Mouse (Mus musculus): ENCODE results near the gene Gla. TPM values are rescaled to one million over a fixed set of nuclear protein-coding genes. Genes with fewer than 3 reads are reported as not detected.
A peak's percentile ranks its signal among the peaks of the same experiment; 100 is the strongest.

Gla gene
- polyA plus RNA-seq, 1 experiment from 2014 or later = 4.4 TPM

DNA sequence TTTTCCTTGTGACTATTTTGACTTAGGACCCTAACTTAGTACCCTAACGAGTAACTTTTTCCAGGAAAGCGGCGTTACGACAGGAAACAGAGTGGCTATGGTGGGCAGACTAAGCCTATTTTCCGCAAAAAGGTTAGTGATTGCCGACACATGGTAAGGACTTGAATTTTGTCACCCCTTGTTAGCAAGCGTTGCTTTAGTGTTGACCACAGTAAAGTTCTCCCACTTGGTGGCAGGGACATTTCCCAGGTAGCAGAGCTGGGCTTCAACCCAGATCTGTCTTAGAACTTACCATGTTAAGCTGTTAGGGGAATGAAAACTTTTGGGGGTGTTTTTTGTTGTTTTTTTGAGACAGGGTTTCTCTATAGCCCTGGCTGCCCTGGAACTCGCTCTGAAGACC lies 14.5 kb downstream of the Gla start:
- Histone ChIP-seq H3K9me3 (no peaks in the 10 kb centered on the region), H3K4me1 (peaks cover 5% of the 10 kb centered on the region; the same call in 1 of the 2 replicates), H3K27me3 (no peaks in the 10 kb centered on the region), H3K4me2 (peak overlapping the region; percentile 60), H3K36me3 (replicated peaks) (peaks cover 17% of the 10 kb centered on the region), H3K27ac (no peak overlapping the region), H3K9ac (peak overlapping the region; percentile 68), H3K4me3 (replicated peaks) (peak overlapping the region; percentile 49)
- 41% methylated on average over 8 of the region's 8 CpGs for WGBS
- ATAC-seq (ENCODE audit: low FRiP score) = no peak

- H3K36me3 ChIP-seq (replicated peaks) = peaks cover 16% of the 10 kb centered on the region
- H3K4me1 ChIP-seq = peaks cover 5% of the 10 kb centered on the region; the same call in 1 of the 2 replicates
- WGBS = 22% methylated on average over 45 of the region's 45 CpGs
- peak within 1 kb of the TSS; percentile 68 for H3K9ac ChIP-seq
- H3K4me2 ChIP-seq = peak within 1 kb of the TSS; percentile 60
- H3K9me3 ChIP-seq = no peaks in the 10 kb centered on the region
- H3K27me3 ChIP-seq = no peaks in the 10 kb centered on the region
- peak; percentile 97 for ATAC-seq (ENCODE audit: low FRiP score)
- H3K27ac ChIP-seq = peak within 1 kb of the TSS; percentile 91
- peak within 1 kb of the TSS; percentile 49 for H3K4me3 ChIP-seq (replicated peaks)
These were observed 15.6 kb downstream of the Gla start, which contains the start of gene Rpl36a for GRCm38 (mm10) chrX:134585103-134586002. Gene Rpl36a (plus strand): TSS chrX:134585654.

- Histone ChIP-seq H3K27ac (no peak within 1 kb of the TSS), H3K4me1 (peaks cover 5% of the 10 kb centered on the region; the same call in 1 of the 2 replicates), H3K4me3 (replicated peaks) (no peak within 1 kb of the TSS), H3K9me3 (no peaks in the 10 kb centered on the region), H3K36me3 (replicated peaks) (0 out of 2 replicates have a peak, but pooled peaks cover 3% of the 10 kb centered on the region), H3K9ac (no peak within 1 kb of the TSS), H3K27me3 (no peaks in the 10 kb centered on the region), H3K4me2 (no peak within 1 kb of the TSS)
- no peak for ATAC-seq (ENCODE audit: low FRiP score)
- WGBS = 86% methylated on average over 11 of the region's 11 CpGs
These were observed 17.8 kb downstream of the Gla start, which contains the start of gene Btk for GRCm38 (mm10) chrX:134582888-134583669. Gene Btk (minus strand): TSS chrX:134583570.

DNA sequence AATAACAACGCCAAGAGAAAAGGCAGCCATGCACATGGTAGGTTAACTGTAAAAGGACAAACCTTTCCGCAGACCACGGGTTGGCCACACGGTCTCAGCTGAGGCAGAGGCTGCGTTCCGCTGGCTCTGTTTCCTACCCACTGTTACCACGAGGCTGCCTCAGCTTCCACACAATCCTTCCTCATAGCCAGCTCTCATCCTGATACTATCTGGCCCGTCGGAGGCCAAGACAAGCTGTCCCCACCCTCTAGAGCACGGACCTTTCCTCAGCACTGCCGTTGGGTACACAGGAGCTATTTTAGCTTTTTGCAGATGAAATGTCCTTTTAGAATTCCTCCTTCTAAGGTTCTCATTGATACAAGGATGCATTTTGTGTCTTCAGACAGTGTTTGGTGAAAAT lies 18.7 kb downstream of the Gla start:
- Histone ChIP-seq H3K4me1 (peaks cover 5% of the 10 kb centered on the region; the same call in 1 of the 2 replicates), H3K27me3 (no peaks in the 10 kb centered on the region), H3K4me2 (no peak overlapping the region), H3K9me3 (no peaks in the 10 kb centered on the region), H3K36me3 (replicated peaks) (no peaks in the 10 kb centered on the region), H3K27ac (no peak overlapping the region), H3K9ac (no peak overlapping the region), H3K4me3 (replicated peaks) (no peak overlapping the region)
- 81% methylated on average over 11 of the region's 11 CpGs for WGBS
- ATAC-seq (ENCODE audit: low FRiP score) = no peak

DNA sequence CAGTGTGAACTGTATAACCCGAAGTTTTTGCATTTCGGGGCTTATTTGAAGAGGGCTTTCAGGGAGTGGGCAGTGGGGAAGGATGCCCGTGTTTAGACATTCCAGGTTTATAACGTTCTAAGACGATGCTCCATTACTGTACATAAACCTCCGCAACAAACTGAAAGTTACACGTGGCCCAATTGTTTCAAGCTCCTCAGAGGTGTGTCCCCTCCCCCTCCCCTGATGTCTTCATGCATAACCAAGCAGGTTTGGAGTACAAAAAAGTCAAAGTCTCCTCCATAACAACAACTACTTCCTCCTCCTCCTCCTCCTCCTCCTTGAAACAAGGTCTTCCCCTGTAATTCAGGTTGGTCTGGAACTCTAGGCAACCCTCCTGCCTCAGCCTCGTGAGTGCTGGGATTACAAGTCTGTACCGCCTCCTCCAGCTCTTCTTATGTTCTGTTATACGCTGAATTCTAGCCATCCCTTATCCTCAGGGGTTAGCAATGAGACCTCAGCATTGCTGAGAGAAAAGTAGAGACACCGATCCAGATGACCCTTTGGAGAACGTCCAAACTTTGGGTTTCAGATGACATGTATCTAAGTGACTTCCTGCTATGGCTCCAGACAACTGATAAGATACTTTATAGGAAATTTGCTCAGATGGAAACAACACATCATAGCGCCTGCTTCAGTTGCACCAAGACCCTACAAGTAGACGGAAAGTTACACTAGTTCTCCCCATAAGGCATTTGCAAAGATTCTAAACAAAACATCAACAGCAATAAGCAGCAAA lies 20.2 kb downstream of the Gla start:
- 86% methylated on average over 14 of the region's 14 CpGs for WGBS

DNA sequence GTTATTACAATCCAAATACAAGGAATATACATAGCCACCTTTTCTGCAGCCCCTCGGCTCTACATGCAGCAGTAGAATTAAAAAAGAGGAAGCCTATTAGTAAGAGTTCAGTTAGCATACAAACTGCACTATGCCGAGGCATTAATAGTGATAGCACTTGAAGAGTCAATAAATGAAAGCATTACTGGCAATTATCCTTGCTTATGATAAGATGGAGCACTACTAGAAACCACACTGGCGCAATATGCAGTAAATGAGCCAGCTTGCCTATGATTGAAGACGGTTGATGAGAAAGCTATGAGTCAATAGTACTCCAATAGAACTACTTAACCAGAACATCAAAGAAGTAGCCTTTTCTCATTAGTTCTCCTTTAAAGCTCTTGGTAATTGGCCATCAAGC lies 23.0 kb downstream of the Gla start:
- H3K27me3 ChIP-seq = no peaks in the 10 kb centered on the region
- no peak for ATAC-seq (ENCODE audit: low FRiP score)
- H3K36me3 ChIP-seq (replicated peaks) = no peaks in the 10 kb centered on the region
- no peak overlapping the region for H3K4me2 ChIP-seq
- no peak overlapping the region for H3K9ac ChIP-seq
- 78% methylated on average over 4 of the region's 4 CpGs for WGBS
- no peak overlapping the region for H3K4me3 ChIP-seq (replicated peaks)
- no peak overlapping the region for H3K27ac ChIP-seq
- H3K9me3 ChIP-seq = no peaks in the 10 kb centered on the region
- no peaks in the 10 kb centered on the region for H3K4me1 ChIP-seq

More for the DNA sequence above, 20.2 kb downstream of the Gla start:
- no peaks in the 10 kb centered on the region for H3K27me3 ChIP-seq
- H3K4me1 ChIP-seq = no peaks in the 10 kb centered on the region
- H3K36me3 ChIP-seq (replicated peaks) = no peaks in the 10 kb centered on the region
- no peaks in the 10 kb centered on the region for H3K9me3 ChIP-seq
- H3K4me3 ChIP-seq (replicated peaks) = no peak overlapping the region
- no peak overlapping the region for H3K9ac ChIP-seq
- no peak overlapping the region for H3K27ac ChIP-seq
- H3K4me2 ChIP-seq = no peak overlapping the region
- no peak for ATAC-seq (ENCODE audit: low FRiP score)

DNA sequence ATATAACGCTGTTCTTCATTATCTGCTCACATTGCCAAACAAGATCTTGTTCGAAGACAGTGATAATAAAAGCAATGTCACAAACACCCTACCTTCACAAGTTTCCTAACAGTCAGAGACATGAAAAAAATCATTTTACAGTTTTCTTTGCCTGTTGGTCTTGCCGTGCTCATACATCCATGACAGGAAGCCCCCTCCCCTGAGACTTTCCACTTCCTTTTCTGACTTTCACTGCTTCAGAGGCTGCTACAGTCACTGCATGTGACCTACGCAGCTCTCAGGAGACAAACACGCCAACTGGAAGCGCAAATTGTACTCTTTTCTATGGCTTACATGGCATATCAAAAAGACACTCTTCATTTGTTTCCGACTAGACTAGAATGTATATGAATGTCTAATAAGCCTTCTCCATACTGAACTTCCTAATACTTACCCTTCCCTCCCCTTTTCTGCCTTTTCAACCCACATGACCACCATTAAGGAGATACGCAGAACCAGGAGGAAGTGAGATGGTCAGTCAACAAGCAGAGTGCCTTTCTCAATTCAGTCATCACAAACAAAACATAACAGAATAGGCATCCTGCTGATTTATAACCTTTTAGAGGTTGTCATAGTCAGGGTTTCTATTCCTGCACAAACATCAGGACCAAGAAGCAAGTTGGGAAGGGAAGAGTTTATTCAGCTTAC lies 34.2 kb downstream of the Gla start:
- WGBS = 86% methylated on average over 8 of the region's 8 CpGs
- no peak overlapping the region for H3K4me3 ChIP-seq (replicated peaks)
- no peaks in the 10 kb centered on the region for H3K36me3 ChIP-seq (replicated peaks)
- no peak overlapping the region for H3K27ac ChIP-seq
- no peak for ATAC-seq (ENCODE audit: low FRiP score)
- H3K4me2 ChIP-seq = no peak overlapping the region
- H3K27me3 ChIP-seq = 0 out of 2 replicates have a peak, but pooled peaks cover 8% of the 10 kb centered on the region
- H3K4me1 ChIP-seq = no peaks in the 10 kb centered on the region
- no peaks in the 10 kb centered on the region for H3K9me3 ChIP-seq
- H3K9ac ChIP-seq = no peak overlapping the region

- no peak for ATAC-seq (ENCODE audit: low FRiP score)
- no peaks in the 10 kb centered on the region for H3K36me3 ChIP-seq (replicated peaks)
These were observed 36.6 kb downstream of the Gla start for GRCm38 (mm10) chrX:134564326-134564725.

DNA sequence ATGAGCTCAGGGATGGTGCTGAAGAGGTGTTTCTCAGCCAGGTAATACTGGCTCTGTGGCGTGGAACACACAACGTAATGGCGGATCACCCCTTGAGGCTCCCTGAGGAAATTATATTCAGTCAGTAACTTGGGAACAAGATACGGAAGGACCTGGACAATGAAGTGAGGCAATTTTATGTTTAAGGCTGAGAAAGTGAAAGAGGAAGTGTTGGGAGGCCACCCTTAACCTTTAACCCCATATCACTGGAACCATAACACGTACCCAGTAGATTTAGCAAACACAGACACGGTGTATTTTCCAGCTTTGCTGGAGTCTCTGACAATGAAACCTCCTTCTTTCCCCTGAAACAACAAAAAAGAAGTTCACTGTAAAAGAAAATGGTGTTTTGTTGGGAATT lies 46.5 kb downstream of the Gla start:
- Histone ChIP-seq H3K4me1 (no peaks in the 10 kb centered on the region), H3K27me3 (0 out of 2 replicates have a peak, but pooled peaks cover 3% of the 10 kb centered on the region), H3K9me3 (no peaks in the 10 kb centered on the region), H3K4me2 (no peak overlapping the region), H3K27ac (no peak overlapping the region), H3K36me3 (replicated peaks) (no peaks in the 10 kb centered on the region), H3K4me3 (replicated peaks) (no peak overlapping the region), H3K9ac (no peak overlapping the region)
- ATAC-seq (ENCODE audit: low FRiP score) = no peak
- 88% methylated on average over 6 of the region's 6 CpGs for WGBS

More at GRCm38 (mm10) chrX:134564326-134564725, 36.6 kb downstream of the Gla start:
- H3K4me3 ChIP-seq (replicated peaks) = no peak overlapping the region
- H3K9ac ChIP-seq = no peak overlapping the region
- H3K9me3 ChIP-seq = no peaks in the 10 kb centered on the region
- no peak overlapping the region for H3K27ac ChIP-seq
- H3K4me1 ChIP-seq = no peaks in the 10 kb centered on the region
- WGBS = 89% methylated on average over 4 of the region's 4 CpGs
- H3K27me3 ChIP-seq = 0 out of 2 replicates have a peak, but pooled peaks cover 8% of the 10 kb centered on the region
- no peak overlapping the region for H3K4me2 ChIP-seq

DNA sequence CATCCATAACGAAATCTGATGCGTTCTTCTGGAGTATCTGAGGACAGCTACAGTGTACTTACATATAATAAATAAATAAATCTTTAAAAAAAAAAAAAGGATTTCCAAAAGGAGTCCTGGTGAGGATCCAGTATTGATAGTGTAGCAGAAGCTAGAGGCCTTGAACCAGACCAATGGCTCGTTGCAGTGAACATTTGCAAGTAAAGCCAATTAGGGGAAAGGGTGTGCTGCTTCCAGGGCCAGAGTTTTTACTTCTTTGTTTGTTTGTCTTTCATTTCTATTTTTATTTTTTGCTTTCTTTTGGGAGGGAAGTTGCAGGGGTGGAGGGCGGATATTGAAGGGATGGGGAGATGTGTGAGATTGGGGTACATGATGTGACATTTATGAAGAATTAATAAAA lies 47.6 kb downstream of the Gla start:
- 86% methylated on average over 4 of the region's 4 CpGs for WGBS
- Histone ChIP-seq H3K4me2 (no peak overlapping the region), H3K4me3 (replicated peaks) (no peak overlapping the region), H3K4me1 (no peaks in the 10 kb centered on the region), H3K36me3 (replicated peaks) (no peaks in the 10 kb centered on the region), H3K9ac (no peak overlapping the region), H3K27ac (no peak overlapping the region), H3K27me3 (0 out of 2 replicates have a peak, but pooled peaks cover 1% of the 10 kb centered on the region), H3K9me3 (no peaks in the 10 kb centered on the region)
- ATAC-seq (ENCODE audit: low FRiP score) = no peak

- 15% methylated on average over 5 of the region's 5 CpGs for WGBS
- Histone ChIP-seq H3K4me3 (replicated peaks) (no peak overlapping the region), H3K9ac (no peak overlapping the region), H3K4me2 (no peak overlapping the region), H3K27ac (no peak overlapping the region), H3K4me1 (no peaks in the 10 kb centered on the region), H3K9me3 (no peaks in the 10 kb centered on the region), H3K27me3 (no peaks in the 10 kb centered on the region), H3K36me3 (replicated peaks) (no peaks in the 10 kb centered on the region)
- ATAC-seq (ENCODE audit: low FRiP score) = no peak
These were observed 50.0 kb downstream of the Gla start for GRCm38 (mm10) chrX:134550903-134551302.
